Mouse (Mus musculus) kidney, embryonic 14.5 days (tissue): ENCODE measurements around the gene Sdccag8. TPM values are rescaled to one million over a fixed set of nuclear protein-coding genes. Genes with fewer than 3 reads are reported as not detected.
A peak's percentile ranks its signal among the peaks of the same experiment; 100 is the strongest.

ENCODE experiments used
- ATAC-seq: fragments of 200-750 bp; cut with Nextera tagmentation; 2 replicates; pipeline ENCODE4 v1.8.0; 2017; ENCODE audit warnings: moderate number of reproducible peaks, mild to moderate bottlenecking, moderate TSS enrichment, moderate library complexity; ENCODE audit not compliant: low FRiP score, low TSS enrichment
- H3K27ac ChIP-seq: fragments of 300-500 bp; sonication (generic); 2 replicates; pipeline ENCODE4 v1.5.1; 2014; ENCODE audit warnings: low read depth, mild to moderate bottlenecking, low read length, moderate library complexity, mixed read lengths
- H3K27me3 ChIP-seq: fragments of 300-500 bp; sonication (generic); 2 replicates; pipeline ENCODE4 v1.6.1; 2014; ENCODE audit warnings: mild to moderate bottlenecking, low read length; ENCODE audit not compliant: control insufficient read depth, insufficient read depth
- H3K36me3 ChIP-seq: fragments of 300-500 bp; sonication (generic); 2 replicates; pipeline ENCODE4 v1.6.1; 2014; ENCODE audit warnings: low read length, mixed read lengths; ENCODE audit not compliant: control insufficient read depth, insufficient read depth
- H3K4me1 ChIP-seq: fragments of 300-500 bp; sonication (generic); 2 replicates; pipeline ENCODE4 v1.6.1; 2014; ENCODE audit warnings: low read length, mixed read lengths; ENCODE audit not compliant: control insufficient read depth, insufficient read depth
- H3K4me2 ChIP-seq: fragments of 300-500 bp; sonication (generic); replicated peaks from 2 replicates; pipeline ENCODE4 v1.6.1; 2014; ENCODE audit warnings: low read depth, mild to moderate bottlenecking, low read length
- H3K4me3 ChIP-seq: fragments of 300-500 bp; sonication (generic); 2 replicates; pipeline ENCODE4 v1.5.1; 2014; ENCODE audit warnings: mild to moderate bottlenecking, low read length
- H3K9ac ChIP-seq: fragments of 300-500 bp; sonication (generic); 2 replicates; pipeline ENCODE4 v1.6.1; 2014; ENCODE audit warnings: low read depth, mild to moderate bottlenecking, low read length, moderate library complexity
- H3K9me3 ChIP-seq: fragments of 300-500 bp; sonication (generic); 2 replicates; pipeline ENCODE4 v1.6.1; 2016; ENCODE audit warnings: low read length; ENCODE audit not compliant: control insufficient read depth
- WGBS: fragments of 180-500 bp; shearing (Covaris S2); extraction: QIAGEN DNeasy Blood & Tissue Kit; methylation state at CpG from one replicate; pipeline ENCODE4 v1.1.7; 2014; 5-methylcytosine and 5-hydroxymethylcytosine counted together
- polyA plus RNA-seq: library from polyadenylated mRNA; unstranded; fragments of >200 nt; fragmentation: Nextera tagmentation; extraction: Ambion mirVana; gene quantifications from 2 replicates; pipeline ENCODE4 v1.2.1, GENCODE M21; 2014

The Sdccag8 gene
- polyA plus RNA-seq, 1 experiment from 2014 or later, result 17.0 TPM

DNA sequence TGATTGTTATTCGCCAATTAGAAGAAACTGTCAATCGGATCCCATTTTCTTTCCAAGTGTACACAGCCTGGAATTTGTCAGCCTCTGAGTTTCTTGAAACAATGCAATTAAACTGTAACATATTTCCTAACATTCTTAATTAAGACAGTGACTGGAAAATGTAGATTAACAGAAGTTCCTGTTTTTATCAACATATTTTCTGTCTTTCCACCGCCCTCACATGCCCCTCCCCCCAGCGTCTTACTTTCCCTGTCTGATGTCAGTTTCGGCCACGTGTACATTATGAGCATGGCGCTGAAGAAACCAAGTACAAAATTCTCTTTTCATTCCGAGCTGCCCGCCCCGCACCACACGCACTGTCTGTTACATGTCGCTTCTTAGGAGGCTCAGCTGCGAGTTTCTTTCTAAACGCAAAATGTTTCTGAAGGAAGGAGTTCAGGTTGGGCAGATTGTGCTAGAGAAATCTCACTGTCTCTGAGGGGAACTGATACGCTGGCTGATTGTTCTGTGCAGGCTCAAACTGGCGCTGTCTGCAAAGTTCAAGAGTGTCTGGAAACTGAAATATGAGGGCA lies 182.3 kb downstream of the Sdccag8 start:
- Histone ChIP-seq H3K4me3 (no peak overlapping the region), H3K4me1 (peaks cover 20% of the 10 kb centered on the region), H3K4me2 (no peak overlapping the region; the same call in 1 of the 2 replicates), H3K27ac (peak overlapping the region; percentile 24; the same call in 1 of the 2 replicates), H3K27me3 (no peaks in the 10 kb centered on the region), H3K9me3 (no peaks in the 10 kb centered on the region), H3K36me3 (no peaks in the 10 kb centered on the region), H3K9ac (0 out of 2 replicates have a peak overlapping the region, but pooled peaks have one; percentile 12)
- ATAC-seq, result no peak
- WGBS, result 51% methylated on average over 16 of the region's 16 CpGs

DNA sequence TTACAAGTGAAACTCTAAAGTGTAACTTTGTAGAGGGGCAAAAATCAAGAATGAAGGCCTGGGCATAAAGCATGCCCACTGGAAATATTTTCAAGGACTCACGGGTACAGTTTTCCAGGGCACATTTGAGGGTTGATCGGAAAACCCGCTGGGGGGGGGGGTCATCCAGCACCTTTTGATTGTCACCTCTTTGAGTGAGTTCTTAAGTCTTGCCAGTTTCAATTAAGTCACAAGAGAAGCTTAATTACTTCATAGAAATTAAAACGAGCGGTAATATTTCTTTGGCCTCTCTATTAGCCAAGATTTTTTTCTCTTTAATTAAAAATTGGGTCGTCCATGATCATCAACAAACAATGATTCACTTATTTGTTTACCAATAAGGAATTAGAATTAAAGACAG lies 182.8 kb downstream of the Sdccag8 start:
- H3K4me3 ChIP-seq, result no peak overlapping the region
- H3K36me3 ChIP-seq, result no peaks in the 10 kb centered on the region
- H3K4me2 ChIP-seq, result peak overlapping the region; percentile 39; the same call in 1 of the 2 replicates
- H3K9ac ChIP-seq, result no peak overlapping the region
- 51% methylated on average over 6 of the region's 6 CpGs for WGBS
- no peaks in the 10 kb centered on the region for H3K9me3 ChIP-seq
- H3K27ac ChIP-seq, result peak overlapping the region; percentile 76; the same call in 1 of the 2 replicates
- no peak for ATAC-seq
- H3K27me3 ChIP-seq, result no peaks in the 10 kb centered on the region
- H3K4me1 ChIP-seq, result peaks cover 20% of the 10 kb centered on the region

DNA sequence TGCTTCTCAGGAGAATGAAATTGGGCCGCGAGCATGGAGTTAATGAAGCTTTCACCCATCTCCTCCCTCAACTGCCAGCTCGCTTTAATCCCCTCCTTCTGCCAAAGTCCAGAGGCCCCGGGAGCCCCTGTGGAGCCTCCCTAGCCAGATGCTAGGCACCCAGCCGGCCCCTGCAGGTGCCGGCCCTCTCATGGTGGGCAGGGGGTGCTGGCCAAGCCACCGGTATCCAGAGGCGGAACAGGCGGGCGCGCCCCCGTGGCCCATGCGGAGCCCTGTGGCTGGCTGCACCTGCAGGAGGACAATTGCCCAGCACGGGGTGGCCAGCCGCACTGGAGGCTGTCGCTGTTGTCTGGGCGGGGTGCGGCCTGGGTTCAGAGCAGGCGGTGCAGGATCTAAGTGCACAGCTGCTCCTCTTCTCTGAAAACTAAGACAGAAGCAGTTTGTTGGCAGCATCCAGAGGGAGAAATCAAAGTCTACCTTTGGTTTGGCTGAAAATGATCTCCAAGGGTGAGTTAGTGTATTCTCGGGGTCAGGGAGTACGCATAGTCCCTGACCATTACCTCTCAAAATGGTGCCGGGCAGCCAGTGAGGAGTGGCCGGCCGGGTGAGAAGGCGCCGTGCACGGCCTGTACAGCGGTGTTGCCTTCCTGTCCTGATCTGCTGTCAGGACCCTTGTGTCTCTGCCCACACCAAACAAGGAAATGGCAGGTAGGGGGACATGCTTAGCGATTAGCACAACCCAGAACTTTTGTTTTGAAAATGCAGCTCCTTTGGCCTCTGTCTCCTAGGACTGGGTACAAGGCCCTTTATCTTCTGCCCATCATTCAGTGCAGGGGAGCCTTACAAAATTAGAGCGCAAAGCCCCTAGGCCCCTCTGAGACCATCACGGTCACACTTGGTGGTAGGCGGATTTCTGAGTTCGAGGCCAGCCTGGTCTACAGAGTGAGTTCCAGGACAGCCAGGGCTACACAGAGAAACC lies 183.5 kb downstream of the Sdccag8 start:
- H3K9ac ChIP-seq, result peak overlapping the region; percentile 37; the same call in 1 of the 2 replicates
- peak overlapping the region; percentile 16; the same call in 1 of the 2 replicates for H3K4me3 ChIP-seq
- peak; percentile 78 for ATAC-seq
- H3K36me3 ChIP-seq, result no peaks in the 10 kb centered on the region
- H3K27ac ChIP-seq, result peak overlapping the region; percentile 76
- WGBS, result 36% methylated on average over 32 of the region's 33 CpGs
- H3K27me3 ChIP-seq, result no peaks in the 10 kb centered on the region
- H3K4me1 ChIP-seq, result peaks cover 20% of the 10 kb centered on the region
- no peaks in the 10 kb centered on the region for H3K9me3 ChIP-seq
- H3K4me2 ChIP-seq, result peak overlapping the region; percentile 39

DNA sequence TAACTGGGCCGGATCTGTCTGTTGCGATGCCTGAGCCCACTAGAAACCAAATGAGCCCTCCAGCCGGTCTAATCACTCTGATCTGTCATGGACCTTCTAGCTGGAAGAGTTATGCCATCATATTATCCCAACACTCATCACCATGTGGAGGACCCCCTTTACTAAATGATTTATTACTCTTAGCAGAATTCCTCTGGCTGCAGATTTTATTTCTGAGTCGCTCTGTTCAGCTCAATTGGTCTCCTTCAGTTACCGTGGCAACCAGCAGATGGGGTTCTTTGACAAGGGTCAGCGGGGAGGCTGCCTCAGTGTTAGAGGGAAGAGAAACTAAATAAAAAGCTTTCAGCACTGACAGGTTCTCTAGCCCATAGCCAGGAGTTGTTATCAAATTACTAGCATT lies 184.6 kb downstream of the Sdccag8 start:
- no peak overlapping the region for H3K27ac ChIP-seq
- no peaks in the 10 kb centered on the region for H3K27me3 ChIP-seq
- H3K36me3 ChIP-seq, result no peaks in the 10 kb centered on the region
- peaks cover 20% of the 10 kb centered on the region for H3K4me1 ChIP-seq
- no peak overlapping the region for H3K4me2 ChIP-seq
- H3K9me3 ChIP-seq, result no peaks in the 10 kb centered on the region
- peak; percentile 74 for ATAC-seq
- no peak overlapping the region for H3K4me3 ChIP-seq
- no peak overlapping the region for H3K9ac ChIP-seq
- WGBS, result 12% methylated on average over 6 of the region's 6 CpGs

DNA sequence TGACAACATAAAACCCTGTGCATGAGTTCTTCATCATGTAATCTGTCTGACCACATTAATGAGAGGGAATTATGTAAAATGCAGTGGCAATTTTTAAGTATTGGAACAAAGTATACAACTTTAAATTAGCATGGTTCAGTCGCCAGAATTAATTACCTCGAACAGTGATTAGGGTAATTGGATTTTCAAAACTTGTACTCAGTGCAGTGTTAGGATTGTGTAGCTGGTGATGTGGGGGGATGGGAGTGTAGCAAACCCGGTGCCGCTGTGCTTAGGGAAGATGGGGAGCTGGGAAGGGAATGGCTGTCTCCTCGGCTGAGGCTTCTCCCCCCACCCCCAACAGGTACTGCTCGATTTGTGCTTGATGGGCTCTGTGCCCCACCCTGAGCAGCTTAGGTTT lies 188.5 kb downstream of the Sdccag8 start:
- Histone ChIP-seq H3K4me1 (peaks cover 10% of the 10 kb centered on the region; the same call in 1 of the 2 replicates), H3K36me3 (no peaks in the 10 kb centered on the region), H3K4me3 (no peak overlapping the region), H3K27me3 (no peaks in the 10 kb centered on the region), H3K9ac (no peak overlapping the region), H3K9me3 (no peaks in the 10 kb centered on the region), H3K27ac (no peak overlapping the region), H3K4me2 (no peak overlapping the region)
- WGBS, result 66% methylated on average over 6 of the region's 6 CpGs
- ATAC-seq, result no peak

DNA sequence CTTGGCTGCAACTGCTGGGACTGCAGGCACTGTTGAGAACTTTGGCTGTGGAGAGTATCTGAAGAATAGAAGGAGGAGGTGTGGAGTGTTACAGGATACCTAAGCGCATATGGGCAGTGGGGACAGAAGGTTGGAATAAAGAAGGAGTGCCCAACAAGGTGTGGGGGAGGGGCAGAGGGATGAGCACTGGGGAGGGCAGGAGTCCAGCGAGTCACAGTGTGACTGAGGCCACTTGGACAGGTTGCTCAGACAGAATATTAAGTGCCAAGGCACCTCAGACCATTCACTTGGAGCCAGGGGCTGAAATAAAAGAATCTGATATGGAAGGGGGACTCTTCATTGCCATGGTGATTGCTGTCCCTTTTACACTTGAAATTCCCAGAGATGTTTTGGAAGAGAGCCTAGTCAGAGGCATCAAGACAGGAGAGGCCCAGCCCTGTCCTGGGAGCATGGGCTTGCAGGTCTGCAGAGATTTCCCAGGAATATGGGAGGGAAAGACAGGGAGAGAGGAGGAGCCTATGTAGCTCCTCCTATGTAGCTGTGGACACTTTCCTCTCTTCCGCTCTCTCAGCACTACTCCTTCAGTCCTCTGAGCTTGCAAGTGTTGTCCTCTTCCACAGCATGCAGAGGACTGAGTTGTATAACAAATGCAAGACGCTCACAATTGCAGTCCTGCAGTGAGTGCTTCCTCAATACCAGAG lies 189.7 kb downstream of the Sdccag8 start:
- Histone ChIP-seq H3K27ac (no peak overlapping the region), H3K9ac (no peak overlapping the region), H3K4me2 (no peak overlapping the region), H3K36me3 (no peaks in the 10 kb centered on the region), H3K4me3 (no peak overlapping the region), H3K9me3 (no peaks in the 10 kb centered on the region), H3K27me3 (no peaks in the 10 kb centered on the region), H3K4me1 (0 out of 2 replicates have a peak, but pooled peaks cover 2% of the 10 kb centered on the region)
- ATAC-seq, result peak; percentile 43; the same call in 1 of the 2 replicates
- 75% methylated on average over 4 of the region's 4 CpGs for WGBS

DNA sequence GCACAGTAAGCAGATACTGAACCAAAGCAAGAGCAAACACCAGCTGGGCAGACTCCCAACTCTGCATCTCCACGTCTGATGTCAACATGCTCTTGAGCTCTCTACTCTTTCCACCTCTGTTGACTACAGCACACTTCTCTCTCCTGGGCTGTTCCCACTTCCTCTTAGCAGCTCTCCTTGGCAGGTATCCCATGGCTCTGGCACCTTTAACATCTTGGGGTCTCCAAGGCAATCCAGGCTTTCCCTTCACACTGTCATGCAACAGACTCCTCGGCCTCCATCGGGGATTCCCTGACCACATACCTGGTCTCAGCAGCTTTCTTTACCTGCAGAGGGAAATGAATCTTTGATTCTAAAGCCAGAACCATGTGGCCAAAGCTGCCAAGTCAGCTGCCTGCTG lies 192.9 kb downstream of the Sdccag8 start:
- ATAC-seq, result no peak
- H3K27ac ChIP-seq, result no peak overlapping the region
- no peaks in the 10 kb centered on the region for H3K27me3 ChIP-seq
- H3K9ac ChIP-seq, result no peak overlapping the region
- no peaks in the 10 kb centered on the region for H3K9me3 ChIP-seq
- 88% methylated on average over 3 of the region's 3 CpGs for WGBS
- H3K4me1 ChIP-seq, result 0 out of 2 replicates have a peak, but pooled peaks cover 2% of the 10 kb centered on the region
- H3K4me3 ChIP-seq, result no peak overlapping the region
- no peak overlapping the region for H3K4me2 ChIP-seq
- no peaks in the 10 kb centered on the region for H3K36me3 ChIP-seq

DNA sequence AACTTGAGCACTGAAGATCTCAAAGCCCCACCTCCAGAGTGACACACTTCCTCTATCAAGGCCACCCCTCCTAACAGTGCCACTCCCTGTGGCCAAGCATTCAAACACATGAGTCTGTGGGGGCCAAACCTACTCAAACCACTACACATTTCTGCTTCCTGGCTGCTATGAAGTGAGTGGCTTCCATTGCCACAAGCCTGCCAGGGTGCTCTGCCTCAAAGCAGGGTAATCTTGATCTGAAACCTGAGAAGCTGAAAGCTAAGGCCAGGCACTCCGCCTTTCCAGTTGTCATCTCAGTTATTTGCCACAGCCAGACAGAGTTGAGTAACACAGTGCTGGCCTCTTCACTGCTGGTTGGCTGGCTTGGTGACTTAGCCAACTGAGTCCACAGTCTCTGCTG lies 194.3 kb downstream of the Sdccag8 start:
- Histone ChIP-seq H3K27me3 (no peaks in the 10 kb centered on the region), H3K27ac (no peak overlapping the region), H3K9ac (no peak overlapping the region), H3K9me3 (no peaks in the 10 kb centered on the region), H3K4me1 (0 out of 2 replicates have a peak, but pooled peaks cover 2% of the 10 kb centered on the region), H3K36me3 (no peaks in the 10 kb centered on the region), H3K4me3 (no peak overlapping the region), H3K4me2 (no peak overlapping the region)
- peak; percentile 47; the same call in 1 of the 2 replicates for ATAC-seq
- 40% methylated on average over 1 of the region's 1 CpGs for WGBS
